Mouse (Mus musculus) ovary, adult 2 months (tissue): ENCODE results near the gene Fam84b. TPM values are rescaled to one million over a fixed set of nuclear protein-coding genes. Genes with fewer than 3 reads are reported as not detected.

Experiments used
- polyA plus RNA-seq: library from polyadenylated mRNA; depleted of rRNA; stranded (reverse); fragments of >200 nt; gene quantifications from 2 replicates; pipeline ENCODE4 v1.2.3, GENCODE M21; 2012; rRNA removed

The Fam84b gene
- 19.3 and 24.5 TPM in 2 replicates for polyA plus RNA-seq

DNA sequence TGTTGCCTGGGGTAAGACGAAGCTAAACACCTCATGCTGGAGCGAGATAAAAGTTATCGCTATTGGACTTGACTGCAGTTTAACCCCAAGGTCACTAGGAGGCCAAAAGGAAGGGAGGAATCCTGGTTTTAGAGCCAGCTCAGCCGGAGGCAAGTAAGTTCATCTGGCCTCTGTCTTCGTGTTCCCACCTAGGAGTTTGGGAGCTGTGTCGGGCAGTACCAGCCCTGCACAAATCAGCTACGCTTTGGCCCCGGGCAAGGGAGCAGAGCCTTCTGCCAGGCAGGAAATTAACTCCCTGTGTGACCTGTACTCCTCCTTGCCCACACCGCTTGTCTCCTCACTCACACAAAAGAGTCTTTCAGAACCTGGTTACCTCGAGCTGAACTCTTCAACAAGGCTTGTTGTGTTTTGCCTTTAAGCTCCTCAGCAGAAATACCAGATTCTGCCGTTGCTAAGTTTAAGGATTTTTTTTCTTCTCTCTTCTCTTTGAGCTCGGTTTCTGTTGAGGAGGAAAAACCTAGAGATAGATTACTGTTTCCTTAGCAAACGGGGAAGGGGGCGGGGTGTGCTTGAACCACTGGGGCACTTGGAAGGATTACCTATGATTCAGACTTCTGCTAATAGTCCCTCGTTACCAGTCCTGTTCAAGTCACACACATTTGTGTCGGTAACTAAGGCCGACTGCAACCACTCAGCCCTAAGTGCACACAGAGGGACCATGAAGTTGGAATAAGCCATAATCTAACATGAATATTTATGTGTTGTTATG lies at the start of gene Fam84b:
Gene Fam84b (minus strand): TSS at position 548 of the 769 bp plus-strand sequence.

Other genes with a start within 250 kb of the Fam84b start
- 0.49 and 0.82 TPM in 2 replicates for gene A1bg, start 69.2 kb upstream of the Fam84b start, polyA plus RNA-seq